Comparison of ENCODE assay signal across 8 mouse cellular contexts in genomic region chr11:88488941-88489724, GRCm38 (mm10).
A peak's percentile ranks its signal among the peaks of the same experiment; 100 is the strongest.
DNase-seq lines count a peak whose midpoint lies in the region; ATAC-seq and TF ChIP-seq lines count a peak whose summit lies in the region.

No protein-coding gene starts in this region.

- no peaks in the 10 kb centered on the region for H3K36me3 ChIP-seq in hindbrain, embryonic 16.5 days (ENCODE audit: control insufficient read depth, insufficient read depth, low read length)
- H3K36me3 ChIP-seq in lung, postnatal 0 days (ENCODE audit: insufficient read depth, low read length) = no peaks in the 10 kb centered on the region

- no peak overlapping the region for H3K4me3 ChIP-seq in hindbrain, embryonic 16.5 days (ENCODE audit: low read length)
- no peak overlapping the region for H3K4me3 ChIP-seq in lung, postnatal 0 days (ENCODE audit: low read depth, low read length)

- H3K9ac ChIP-seq in hindbrain, embryonic 16.5 days (ENCODE audit: low read depth, low read length) = peak overlapping the region; percentile 32; the same call in 1 of the 2 replicates
- no peak overlapping the region for H3K9ac ChIP-seq in lung, postnatal 0 days (replicated peaks; ENCODE audit: low read depth)

- peak; percentile 41 for ATAC-seq in hindbrain, embryonic 16.5 days
- ATAC-seq in lung, postnatal 0 days = no peak
- ATAC-seq in monocyte, adult 5-6 weeks (replicated peaks; ENCODE audit: insufficient number of reproducible peaks, low FRiP score, low TSS enrichment, poor library complexity, severe bottlenecking) = no peak

- no peaks in the 10 kb centered on the region for H3K9me3 ChIP-seq in hindbrain, embryonic 16.5 days (ENCODE audit: control insufficient read depth, low read length)
- no peaks in the 10 kb centered on the region for H3K9me3 ChIP-seq in lung, postnatal 0 days (ENCODE audit: low read length)

- no peaks in the 10 kb centered on the region for H3K27me3 ChIP-seq in hindbrain, embryonic 16.5 days (replicated peaks; ENCODE audit: control insufficient read depth, insufficient read depth, low read length)
- H3K27me3 ChIP-seq in lung, postnatal 0 days (replicated peaks; ENCODE audit: insufficient read depth, low read length) = no peaks in the 10 kb centered on the region

- peaks cover 39% of the 10 kb centered on the region for H3K4me1 ChIP-seq in hindbrain, embryonic 16.5 days (ENCODE audit: control insufficient read depth, insufficient read depth, low read depth, low read length)
- H3K4me1 ChIP-seq in lung, postnatal 0 days (ENCODE audit: insufficient read depth, low read depth, low read length) = 0 out of 2 replicates have a peak, but pooled peaks cover 6% of the 10 kb centered on the region

- peak; percentile 23 for DNase-seq in adrenal gland, postnatal 25 days
- DNase-seq in adrenal gland, postnatal 36 days = no peak
- DNase-seq in brain, adult 2 months (ENCODE audit: low read depth, low spot score) = peak; percentile 70
- DNase-seq in heart, adult 18-20 months = peak; percentile 48 to 57
- no peak for DNase-seq in frontal cortex, postnatal 14 days (ENCODE audit: low spot score in 2 of 2)
- DNase-seq in lung, postnatal 0 days (ENCODE audit: low spot score) = no peak

- no peak for TF ChIP-seq EP300 in lung, postnatal 0 days (IDR thresholded peaks at IDR 0.05)

- H3K27ac ChIP-seq in hindbrain, embryonic 16.5 days (ENCODE audit: low read depth, low read length) = peak overlapping the region; percentile 79
- no peak overlapping the region for H3K27ac ChIP-seq in lung, postnatal 0 days (ENCODE audit: low read length)

- H3K4me2 ChIP-seq in hindbrain, embryonic 16.5 days (ENCODE audit: low read length) = no peak overlapping the region
- H3K4me2 ChIP-seq in lung, postnatal 0 days (replicated peaks; ENCODE audit: low read depth, low read length) = no peak overlapping the region

- TF ChIP-seq CTCF in lung, postnatal 0 days (IDR thresholded peaks at IDR 0.05) = no peak

- WGBS in hindbrain, embryonic 16.5 days = 42% methylated on average over 17 of the region's 17 CpGs
- WGBS in lung, postnatal 0 days = 72% methylated on average over 17 of the region's 17 CpGs

Comparison
In these comparisons a context has a peak if more than half of its experiments do, and no peak if none do; other contexts are left out.
1. DNase-seq: peak in adrenal gland, postnatal 25 days (single experiment), brain, adult 2 months (single experiment) and heart, adult 18-20 months (2 of 2); none in adrenal gland, postnatal 36 days (0 of 2), frontal cortex, postnatal 14 days (0 of 2) and lung, postnatal 0 days (single experiment).